In genomic region chr12:71309581-71310067, GRCm38 (mm10) we compare ENCODE assay signal across 8 mouse cellular contexts. TPM values are rescaled to one million over a fixed set of nuclear protein-coding genes. Genes with fewer than 3 reads are reported as not detected.
A peak's percentile ranks its signal among the peaks of the same experiment; 100 is the strongest.
DNase-seq lines count a peak whose midpoint lies in the region; ATAC-seq lines count a peak whose summit lies in the region.

Gene Dact1, plus strand, starts transcription at chr12:71309884.

- peak within 1 kb of the TSS; percentile 92 for H3K4me3 ChIP-seq in hindbrain, embryonic 12.5 days

- ATAC-seq in hindbrain, embryonic 12.5 days (ENCODE audit: low FRiP score) = peak; percentile 89

- no peaks in the 10 kb centered on the region for H3K9me3 ChIP-seq in hindbrain, embryonic 12.5 days (replicated peaks)

- peak within 1 kb of the TSS; percentile 97 for H3K9ac ChIP-seq in hindbrain, embryonic 12.5 days

- peak; percentile 52 for DNase-seq in R1 (ENCODE audit: low read depth, low spot score)
- peak; percentile 84 for DNase-seq in cerebellum, adult 9-11 months
- peak; percentile 18 to 43 for DNase-seq in frontal cortex, postnatal 25 days (ENCODE audit: low spot score in 2 of 2)
- peak; percentile 67 to 71 for DNase-seq in layer of hippocampus, postnatal 36 days
- peak; percentile 61 for DNase-seq in lung, postnatal 36 days
- peak; percentile 54 to 55 for DNase-seq in right cerebral cortex, adult 2 months (ENCODE audit: low spot score in 2 of 2)
- DNase-seq in yolk sac, embryonic 10.5 days (ENCODE audit: low spot score) = peak; percentile 84

- peak within 1 kb of the TSS; percentile 74 for H3K4me2 ChIP-seq in hindbrain, embryonic 12.5 days (replicated peaks)

- H3K27ac ChIP-seq in hindbrain, embryonic 12.5 days = peak within 1 kb of the TSS; percentile 94

- H3K36me3 ChIP-seq in hindbrain, embryonic 12.5 days = peaks cover 13% of the 10 kb centered on the region

- H3K4me1 ChIP-seq in hindbrain, embryonic 12.5 days = peaks cover 9% of the 10 kb centered on the region; the same call in 1 of the 2 replicates

- H3K27me3 ChIP-seq in hindbrain, embryonic 12.5 days = no peaks in the 10 kb centered on the region

- under 1% methylated on average over 71 of the region's 76 CpGs for WGBS in hindbrain, embryonic 12.5 days

RNA-seq across cellular contexts. Expression of gene Dact1, which starts in this region (rescaled TPM):
- polyA plus RNA-seq in hindbrain, embryonic 12.5 days (2016; fragmentation: Nextera tagmentation; extraction: Ambion mirVana) = 50.6 and 53.0 TPM in 2 replicates
- 1 to 10 TPM; 7.8 to 8.2 TPM for total RNA-seq in layer of hippocampus, postnatal 36 days (2021)

Comparison
In these comparisons a context has a peak if more than half of its experiments do, and no peak if none do; other contexts are left out.
1. Peak in every context shown above with its lines: DNase-seq, ATAC-seq, H3K4me3 ChIP-seq and H3K27ac ChIP-seq.
2. DNase-seq: peak in every context shown above with its lines; median percentile 84 in cerebellum, adult 9-11 months; 84 in yolk sac, embryonic 10.5 days; 69 in layer of hippocampus, postnatal 36 days; 61 in lung, postnatal 36 days; 54 in right cerebral cortex, adult 2 months; 52 in R1; 30 in frontal cortex, postnatal 25 days.